Mouse (Mus musculus): ENCODE measurements at regions not wholly inside any gene's neighbourhood (a gene's known extent, or its start where the extent isn't known, plus 50 kb on each side); places are given as distances from the start of the nearest gene placed in this dataset.

GRCm38 (mm10) chr1:194268028-194268427 lies 350.0 kb upstream of the Plxna2 start:
- TF ChIP-seq POLR2A (IDR thresholded peaks at IDR 0.05; ENCODE audit: insufficient read length, low read depth) (no peak), E2F4 (IDR thresholded peaks at IDR 0.05; ENCODE audit: insufficient read depth) (no peak), TCF12 (IDR thresholded peaks at IDR 0.05; ENCODE audit: insufficient read depth, poor library complexity, severe bottlenecking) (no peak), CEBPB (IDR thresholded peaks at IDR 0.05; ENCODE audit: insufficient read depth, poor library complexity, severe bottlenecking) (no peak), POLR2AphosphoS2 (IDR thresholded peaks at IDR 0.05; ENCODE audit: insufficient read length, low read depth) (no peak), MYOG (IDR thresholded peaks at IDR 0.05; ENCODE audit: control insufficient read depth in 1 of 3, insufficient read depth in 1 of 3, insufficient read length in 2 of 3, low read depth in 2 of 3) (no peak), SRF (IDR thresholded peaks at IDR 0.05; ENCODE audit: control insufficient read depth, insufficient read length, low read depth) (no peak)

Data from myocyte (in vitro differentiated cells).